In genomic region chr7:116262508-116262907, GRCm38 (mm10) we compare ENCODE assay signal across 14 mouse cellular contexts. TPM values are rescaled to one million over a fixed set of nuclear protein-coding genes. Genes with fewer than 3 reads are reported as not detected.
DNase-seq lines count a peak whose midpoint lies in the region; ATAC-seq and TF ChIP-seq lines count a peak whose summit lies in the region.
"Had no signal": no experiment of that assay in that cellular context is flagged by ENCODE, and none has a peak within 500 bp of the region (broad histone marks: within the 10 kb centered on the region; RNA-seq: fewer than 3 reads in every experiment).

No protein-coding gene starts in this region.

- no peaks in the 10 kb centered on the region for H3K9me3 ChIP-seq in forebrain, embryonic 10.5 days
- H3K9me3 ChIP-seq in forebrain, postnatal 0 days (ENCODE audit: low read length) = no peaks in the 10 kb centered on the region
- no peaks in the 10 kb centered on the region for H3K9me3 ChIP-seq in kidney, postnatal 0 days (replicated peaks; ENCODE audit: low read length)
- no peaks in the 10 kb centered on the region for H3K9me3 ChIP-seq in forebrain, embryonic 16.5 days (ENCODE audit: control insufficient read depth, low read length)
- H3K9me3 ChIP-seq: heart, embryonic 12.5 days had no signal

- H3K9ac ChIP-seq in forebrain, postnatal 0 days = no peak overlapping the region
- no peak overlapping the region for H3K9ac ChIP-seq in kidney, postnatal 0 days (ENCODE audit: low read depth, low read length)
- no peak overlapping the region for H3K9ac ChIP-seq in forebrain, embryonic 16.5 days (replicated peaks; ENCODE audit: low read depth, low read length)

- no peak overlapping the region for H3K4me3 ChIP-seq in forebrain, embryonic 10.5 days
- H3K4me3 ChIP-seq in forebrain, postnatal 0 days (ENCODE audit: low read depth, low read length) = no peak overlapping the region
- H3K4me3 ChIP-seq in kidney, postnatal 0 days (replicated peaks; ENCODE audit: low read depth, low read length) = no peak overlapping the region
- no peak overlapping the region for H3K4me3 ChIP-seq in forebrain, embryonic 16.5 days (replicated peaks; ENCODE audit: low read length)
- H3K4me3 ChIP-seq: erythroblast, embryonic 14.5 days; heart, embryonic 12.5 days had no signal

- WGBS in forebrain, embryonic 10.5 days = 26% methylated on average over 2 of the region's 2 CpGs
- WGBS in forebrain, postnatal 0 days = 13% methylated on average over 2 of the region's 2 CpGs
- WGBS in kidney, postnatal 0 days = 50% methylated on average over 2 of the region's 2 CpGs
- 0% methylated on average over 2 of the region's 2 CpGs for WGBS in forebrain, embryonic 16.5 days

- no peaks in the 10 kb centered on the region for H3K36me3 ChIP-seq in forebrain, embryonic 10.5 days (replicated peaks)
- H3K36me3 ChIP-seq in forebrain, postnatal 0 days (ENCODE audit: insufficient read depth) = no peaks in the 10 kb centered on the region
- no peaks in the 10 kb centered on the region for H3K36me3 ChIP-seq in kidney, postnatal 0 days (ENCODE audit: insufficient read depth, low read length)
- no peaks in the 10 kb centered on the region for H3K36me3 ChIP-seq in forebrain, embryonic 16.5 days (ENCODE audit: control insufficient read depth, insufficient read depth)
- H3K36me3 ChIP-seq: heart, embryonic 12.5 days had no signal

- no peak for ATAC-seq in forebrain, postnatal 0 days
- ATAC-seq in kidney, postnatal 0 days (replicated peaks; ENCODE audit: low FRiP score, low read depth) = no peak
- peak; percentile 57; the same call in 1 of the 2 replicates for ATAC-seq in forebrain, embryonic 16.5 days
- ATAC-seq: inflammation-experienced regulatory T-cells, adult 6 months had no signal

- H3K4me2 ChIP-seq in forebrain, postnatal 0 days (ENCODE audit: low read depth) = no peak overlapping the region
- no peak overlapping the region for H3K4me2 ChIP-seq in kidney, postnatal 0 days (ENCODE audit: low read length)
- H3K4me2 ChIP-seq in forebrain, embryonic 16.5 days (ENCODE audit: low read length) = no peak overlapping the region
- H3K4me2 ChIP-seq: heart, embryonic 12.5 days had no signal

- no peaks in the 10 kb centered on the region; the same call in 1 of the 2 replicates for H3K27me3 ChIP-seq in forebrain, embryonic 10.5 days (ENCODE audit: poor library complexity, severe bottlenecking)
- no peaks in the 10 kb centered on the region for H3K27me3 ChIP-seq in forebrain, postnatal 0 days (ENCODE audit: insufficient read depth, low read length)
- H3K27me3 ChIP-seq in kidney, postnatal 0 days (ENCODE audit: insufficient read depth, low read length) = no peaks in the 10 kb centered on the region
- H3K27me3 ChIP-seq in forebrain, embryonic 16.5 days (replicated peaks; ENCODE audit: control insufficient read depth, insufficient read depth, low read length) = no peaks in the 10 kb centered on the region
- H3K27me3 ChIP-seq: heart, embryonic 12.5 days had no signal

- H3K27ac ChIP-seq in forebrain, embryonic 10.5 days = peak overlapping the region; percentile 56
- H3K27ac ChIP-seq in forebrain, postnatal 0 days (ENCODE audit: low read depth, low read length) = no peak overlapping the region
- H3K27ac ChIP-seq in kidney, postnatal 0 days = peak overlapping the region; percentile 13; the same call in 1 of the 2 replicates
- H3K27ac ChIP-seq in forebrain, embryonic 16.5 days (ENCODE audit: low read length) = no peak overlapping the region

- TF ChIP-seq CTCF in forebrain, postnatal 0 days (IDR thresholded peaks at IDR 0.05; ENCODE audit: low read depth) = no peak
- TF ChIP-seq CTCF in kidney, postnatal 0 days (IDR thresholded peaks at IDR 0.05; ENCODE audit: low read depth) = no peak

- H3K4me1 ChIP-seq in forebrain, embryonic 10.5 days = peaks cover 66% of the 10 kb centered on the region
- no peaks in the 10 kb centered on the region for H3K4me1 ChIP-seq in forebrain, postnatal 0 days (ENCODE audit: insufficient read depth)
- H3K4me1 ChIP-seq in kidney, postnatal 0 days (replicated peaks; ENCODE audit: insufficient read depth, low read length) = peaks cover 10% of the 10 kb centered on the region; the same call in 1 of the 2 replicates
- H3K4me1 ChIP-seq in forebrain, embryonic 16.5 days (replicated peaks; ENCODE audit: control insufficient read depth, insufficient read depth, low read length) = no peaks in the 10 kb centered on the region; the same call in none of the 2 replicates

- no peak for DNase-seq in forebrain, embryonic 10.5 days (ENCODE audit: extremely low spot score, low spot score)
- no peak for DNase-seq in forebrain, postnatal 0 days
- no peak for DNase-seq in kidney, postnatal 0 days (ENCODE audit: low spot score)
- no peak for DNase-seq in kidney, adult 8-10 months
- peak; percentile 84 for DNase-seq in Muller cell, postnatal 12 days (ENCODE audit: inconsistent ontology term)
- DNase-seq in spleen, postnatal 36 days (ENCODE audit: low spot score in 2 of 2) = no peak
- no peak for DNase-seq in left cerebral cortex, adult 11 months (ENCODE audit: low spot score)
- DNase-seq: adrenal gland, postnatal 10 days; cerebellum, adult 18-20 months; midbrain, embryonic 14.5 days had no signal

RNA-seq across cellular contexts. Expression of gene Plekha7, which starts 45.7 kb away (rescaled TPM):
- polyA plus RNA-seq in forebrain, embryonic 10.5 days (2016; fragmentation: Nextera tagmentation; extraction: Ambion mirVana) = 27.7 and 28.3 TPM in 2 replicates
- 9.9 and 17.0 TPM in 2 replicates for total RNA-seq in forebrain, postnatal 0 days (2014; rRNA removed)
- 3.3 and 5.4 TPM in 2 replicates for polyA plus RNA-seq in forebrain, postnatal 0 days (2015; fragmentation: Nextera tagmentation; extraction: Ambion mirVana)
- 11.8 and 12.1 TPM in 2 replicates for polyA plus RNA-seq in kidney, postnatal 0 days (2015; fragmentation: Nextera tagmentation; extraction: Ambion mirVana)
- polyA plus RNA-seq in forebrain, embryonic 16.5 days (2015; fragmentation: Nextera tagmentation; extraction: Ambion mirVana) = 8.7 and 8.8 TPM in 2 replicates

Comparison
In these comparisons a context has a peak if more than half of its experiments do, and no peak if none do; other contexts are left out.
1. H3K27ac ChIP-seq: peak in forebrain, embryonic 10.5 days (single experiment) and kidney, postnatal 0 days (single experiment); none in forebrain, postnatal 0 days (single experiment) and forebrain, embryonic 16.5 days (single experiment).